Mouse (Mus musculus) MN1 (cell line): ENCODE results near the gene Hc.

Experiments used
- DNase-seq: peaks from one replicate; pipeline ENCODE4 v3.0.0-alpha.2; 2016; ENCODE audit warnings: low spot score

The Hc gene

DNA sequence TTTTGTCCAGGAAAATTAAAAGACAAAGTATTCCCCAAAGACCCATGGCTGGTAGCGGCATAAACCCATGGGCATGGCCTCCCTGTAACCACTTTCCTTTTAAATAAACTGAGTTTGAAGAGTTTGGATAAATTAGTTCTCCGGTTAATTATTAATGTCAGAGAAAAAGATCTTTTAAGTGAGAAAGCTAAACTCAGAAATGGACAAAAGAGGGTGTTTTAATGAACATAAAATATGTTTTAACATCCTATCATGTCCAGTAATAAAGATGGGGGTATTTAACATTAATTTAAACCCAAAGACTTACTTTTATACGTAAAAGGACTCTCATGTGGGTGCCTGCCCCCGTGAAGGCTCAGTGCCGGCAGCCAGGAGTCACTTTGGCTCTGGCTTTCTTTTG, at the start of gene Hc:
Hc (minus strand) TSS at position 101 of the 400 bp plus-strand sequence.
- no peak for DNase-seq

DNA sequence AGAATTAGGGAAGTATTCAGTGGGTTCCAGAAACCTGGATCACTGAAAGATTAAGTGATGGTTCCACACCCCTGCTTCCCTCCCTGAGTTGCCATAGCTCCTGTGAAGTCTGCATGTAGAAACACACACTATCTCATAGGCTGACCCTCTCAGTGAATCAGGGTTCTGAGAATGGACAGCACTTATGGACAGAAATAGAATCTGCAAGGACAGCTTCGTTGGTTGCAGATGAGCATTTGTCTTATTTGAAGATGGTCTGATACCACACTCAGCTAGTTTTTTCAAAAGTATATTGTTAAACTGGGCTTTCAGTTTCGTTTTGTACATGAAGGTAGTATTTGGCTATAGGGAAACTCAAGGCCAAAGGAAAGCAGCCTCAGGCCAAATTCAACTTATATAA, 49.3 kb upstream of the Hc start:
- DNase-seq = no peak

DNA sequence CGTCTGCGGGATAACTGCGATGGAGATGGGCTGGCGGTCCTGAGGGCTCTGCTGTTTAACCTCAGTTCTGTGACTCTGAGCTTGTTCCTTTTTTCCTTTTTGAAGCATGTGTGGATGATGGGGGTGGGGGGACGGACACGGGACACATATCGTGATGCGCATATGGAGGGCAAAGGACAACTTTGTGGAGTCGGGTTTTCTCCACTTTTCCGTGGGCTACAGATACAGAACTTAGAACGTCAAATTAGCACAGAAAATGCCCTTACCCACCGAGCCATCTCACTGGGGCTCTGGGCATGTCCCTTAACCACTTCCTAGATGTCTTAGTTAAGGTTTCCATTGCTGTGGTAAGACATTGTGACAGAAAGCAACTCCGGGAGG, 48.7 kb upstream of the Hc start:
- DNase-seq = no peak

DNA sequence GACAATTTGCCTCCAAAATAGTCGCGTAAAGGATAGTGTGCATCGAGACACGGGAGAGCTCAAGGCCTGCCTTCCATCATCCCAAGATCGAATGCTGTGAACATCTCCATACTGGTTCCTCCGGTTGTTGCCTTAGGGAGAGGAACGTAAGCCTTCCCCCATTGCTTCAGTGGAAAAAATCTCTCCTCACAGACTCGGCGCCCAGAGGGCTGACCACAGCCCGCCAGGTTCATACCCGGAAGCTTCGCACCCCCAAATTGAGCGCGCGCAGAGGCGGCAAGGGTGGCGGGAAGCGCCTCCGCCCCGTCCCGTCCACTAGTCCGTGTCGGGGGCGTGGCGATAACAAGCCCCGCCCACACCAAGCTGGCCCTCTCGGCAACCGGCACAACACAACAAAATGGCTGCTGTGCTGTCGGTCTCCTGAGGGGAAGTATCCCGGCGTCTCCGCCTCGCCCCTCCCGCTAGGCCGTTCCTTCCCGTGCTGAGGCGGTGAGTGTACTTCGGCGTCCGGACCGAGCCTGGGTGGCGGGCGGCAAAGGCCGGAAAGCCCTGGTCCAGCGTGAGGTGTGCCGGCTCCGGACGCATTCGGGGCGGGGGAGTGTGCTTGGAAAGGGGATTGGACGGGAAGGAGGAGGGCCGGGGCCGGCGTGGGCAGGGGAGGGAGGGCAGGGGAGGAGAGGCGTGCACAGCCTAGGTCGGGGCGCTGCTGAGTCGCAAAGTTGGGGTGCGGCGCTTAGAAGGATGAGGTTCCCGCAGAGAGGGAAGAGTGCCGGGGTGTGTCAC, 48.1 kb upstream of the Hc start, which contains the start of gene Cntrl:
Cntrl (plus strand) TSS at position 352 of the 783 bp plus-strand sequence.
- DNase-seq = peak; percentile 95

DNA sequence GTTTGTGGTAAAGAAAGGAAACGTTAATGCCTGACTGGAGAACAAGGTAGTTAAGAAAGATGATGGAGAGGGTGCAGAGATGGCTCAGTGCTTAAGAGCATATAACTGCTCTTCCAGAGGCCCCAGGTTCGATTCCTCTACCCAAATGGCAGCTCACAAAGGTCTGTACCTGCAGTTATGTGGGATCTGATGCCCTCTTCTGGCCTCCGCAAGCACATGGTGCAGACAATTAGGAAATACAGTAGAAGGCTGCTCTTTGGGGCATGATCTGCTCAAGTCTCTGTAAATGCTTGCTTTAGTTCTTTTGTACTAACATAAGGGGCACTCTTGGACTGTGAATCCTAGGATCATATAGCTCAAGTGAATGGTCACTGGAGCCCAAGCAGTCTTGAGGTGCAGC, 47.5 kb upstream of the Hc start:
- DNase-seq = peak; percentile 69

DNA sequence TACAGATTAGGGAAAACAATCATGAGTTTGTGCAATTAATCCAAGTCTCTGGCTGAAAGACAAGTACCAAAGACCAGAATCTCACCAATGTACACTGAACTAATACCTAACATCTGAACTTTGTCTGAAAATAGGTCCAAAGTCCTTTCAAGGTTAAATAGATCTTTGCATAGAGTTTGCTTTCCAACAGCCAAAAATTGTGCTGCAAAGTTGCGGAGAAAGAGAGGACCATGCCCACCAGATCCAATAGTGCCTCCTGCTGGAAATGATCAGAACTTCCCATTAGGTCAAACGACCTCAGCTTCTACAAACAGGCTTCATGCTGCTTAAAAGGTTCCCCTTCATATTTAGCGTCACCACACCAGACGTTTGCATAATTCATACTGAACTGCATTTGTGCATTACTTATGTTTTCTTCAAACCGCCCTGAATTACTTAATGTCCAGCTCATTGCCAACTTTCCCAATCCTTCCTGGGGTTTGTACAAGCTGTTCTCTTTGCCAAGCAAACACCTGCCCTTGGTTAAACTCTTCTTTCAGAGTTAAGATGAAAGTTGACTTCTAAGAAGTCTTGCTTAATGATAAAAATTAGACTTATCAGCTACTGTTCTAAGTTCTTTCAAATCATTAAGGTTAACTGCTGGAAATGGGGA, 46.9 kb upstream of the Hc start:
- DNase-seq = no peak

DNA sequence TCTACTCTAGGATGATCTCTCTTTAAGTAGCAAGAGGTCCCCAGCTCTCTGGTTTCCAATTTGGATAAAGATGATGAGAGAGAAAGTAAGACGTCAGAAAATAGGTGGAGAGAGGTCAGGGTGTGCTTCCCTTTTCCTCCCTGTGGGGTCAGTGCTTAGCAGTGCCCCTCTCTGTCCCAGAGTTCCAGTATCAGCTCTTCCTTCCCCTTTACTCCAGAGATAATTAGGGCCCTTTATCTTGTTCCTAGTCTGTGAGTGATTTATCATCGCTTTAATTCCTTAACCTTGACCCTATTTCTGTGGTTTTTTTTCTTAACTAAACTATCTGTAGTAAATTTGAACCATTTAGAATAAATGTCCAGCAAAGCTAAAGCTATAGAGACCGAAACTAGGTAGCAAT, 43.6 kb upstream of the Hc start:
- DNase-seq = no peak

DNA sequence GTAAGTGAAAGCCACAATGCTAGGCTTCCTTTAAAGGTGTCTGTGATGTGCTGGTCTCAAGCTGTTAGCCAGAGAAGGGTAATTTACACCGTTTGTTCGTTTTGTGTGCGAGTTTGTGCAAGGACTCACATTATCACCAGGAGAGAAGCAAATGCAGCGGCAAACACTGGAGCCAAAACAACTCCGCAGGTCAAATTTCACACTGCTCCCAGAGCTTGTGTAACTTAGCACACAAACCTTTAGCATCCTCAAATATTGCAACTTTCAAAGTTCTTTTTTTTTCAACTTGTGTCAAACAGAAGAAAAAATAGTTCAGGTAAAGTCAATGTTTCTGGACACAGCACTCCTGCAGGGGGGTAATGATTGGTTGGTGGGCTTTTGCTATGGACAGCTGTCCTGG, 42.3 kb upstream of the Hc start:
- no peak for DNase-seq

DNA sequence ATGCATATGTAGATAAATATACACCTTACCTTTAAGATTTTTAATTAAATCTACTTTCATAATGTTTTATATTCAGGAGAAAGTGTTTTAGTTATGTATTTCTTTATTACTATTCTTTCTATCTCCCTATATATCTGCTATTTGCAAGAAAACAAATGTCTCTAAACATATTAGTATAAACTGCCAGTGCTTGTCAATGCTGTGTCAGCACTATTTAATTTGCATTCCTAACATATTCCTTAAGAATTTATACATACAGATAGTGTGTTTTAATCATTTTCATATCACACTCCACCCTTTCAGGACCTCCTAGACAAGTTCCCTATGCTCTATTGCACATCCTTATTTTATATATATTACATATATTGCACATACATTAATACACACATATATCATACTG, 41.5 kb upstream of the Hc start:
- DNase-seq = no peak

DNA sequence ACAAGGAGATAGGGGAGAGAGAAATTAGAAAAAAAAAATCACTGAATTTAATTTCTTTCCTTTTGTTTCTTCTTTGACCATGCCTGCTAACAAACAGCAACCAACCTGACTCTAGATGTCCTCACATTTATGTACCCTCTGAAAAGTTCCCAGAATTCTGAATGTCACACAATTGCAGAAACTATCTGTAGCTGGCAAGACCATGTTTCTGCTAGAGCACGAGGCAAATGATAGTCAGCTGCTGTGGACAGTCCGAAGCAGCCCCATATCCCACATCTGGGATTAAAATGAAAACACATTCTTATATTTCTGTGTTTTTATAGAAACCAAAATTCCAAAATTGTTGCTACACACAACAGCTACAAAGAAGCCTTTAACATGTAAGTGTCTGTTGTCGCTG, 40.2 kb upstream of the Hc start, which contains the start of gene AI182371:
AI182371 (minus strand) TSS at position 101 of the 400 bp plus-strand sequence.
- no peak for DNase-seq

DNA sequence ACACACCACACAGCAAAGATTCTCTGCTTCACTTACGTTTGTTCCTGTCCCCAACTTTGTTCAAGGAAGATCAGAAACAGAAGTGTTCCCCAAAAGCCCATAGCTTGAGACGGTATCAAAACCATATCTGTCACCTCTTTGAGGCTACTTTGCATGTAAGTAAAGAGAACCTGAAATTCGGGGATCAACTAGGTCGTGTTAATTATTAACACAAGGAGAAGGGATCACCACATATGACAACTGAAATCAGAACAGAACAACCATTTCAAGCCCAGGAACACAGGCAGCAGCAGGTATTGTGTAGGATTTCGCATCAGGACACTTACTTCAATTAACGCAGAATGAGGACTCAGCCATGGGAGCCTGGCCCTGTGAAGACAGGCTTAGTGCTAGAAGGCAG, 39.3 kb upstream of the Hc start:
- DNase-seq = no peak

DNA sequence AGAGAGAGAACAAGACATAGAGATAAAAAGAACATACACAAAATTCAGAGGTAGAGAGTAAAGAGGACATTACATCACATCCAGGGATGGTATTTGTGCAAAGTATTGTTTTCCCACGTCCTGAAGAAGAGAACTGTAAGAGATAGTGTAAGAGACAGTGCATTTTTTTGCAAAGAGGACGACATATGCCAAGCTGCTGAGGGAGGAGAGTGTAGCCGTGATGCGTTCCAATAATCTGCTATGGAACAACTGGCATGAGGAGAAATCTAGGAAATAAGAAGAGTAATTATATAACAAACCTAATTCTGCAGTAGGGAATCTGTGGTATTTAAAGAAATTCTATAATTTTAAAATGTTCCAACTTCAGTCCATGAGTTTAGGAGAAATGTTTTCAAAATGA, 26.2 kb upstream of the Hc start:
- no peak for DNase-seq

DNA sequence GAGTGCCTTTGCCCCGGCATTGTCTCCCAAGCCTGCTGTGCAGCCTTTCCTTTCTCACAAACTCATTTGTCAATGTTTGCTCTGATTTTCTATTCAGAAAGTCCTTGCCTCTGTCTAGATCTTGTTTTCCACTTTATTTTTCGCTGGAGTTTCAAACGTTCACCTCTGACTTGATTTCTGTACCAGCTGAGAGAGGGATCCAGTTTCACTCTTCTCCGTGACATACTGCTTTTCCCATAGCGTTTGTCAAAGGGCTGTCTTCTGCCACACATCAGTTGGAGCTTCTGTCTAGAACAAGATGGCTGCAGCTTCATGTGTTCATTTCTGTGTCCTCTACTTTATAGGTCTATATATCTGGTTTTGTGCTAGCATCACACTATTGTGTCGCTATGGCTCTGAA, 17.9 kb upstream of the Hc start:
- DNase-seq = no peak

DNA sequence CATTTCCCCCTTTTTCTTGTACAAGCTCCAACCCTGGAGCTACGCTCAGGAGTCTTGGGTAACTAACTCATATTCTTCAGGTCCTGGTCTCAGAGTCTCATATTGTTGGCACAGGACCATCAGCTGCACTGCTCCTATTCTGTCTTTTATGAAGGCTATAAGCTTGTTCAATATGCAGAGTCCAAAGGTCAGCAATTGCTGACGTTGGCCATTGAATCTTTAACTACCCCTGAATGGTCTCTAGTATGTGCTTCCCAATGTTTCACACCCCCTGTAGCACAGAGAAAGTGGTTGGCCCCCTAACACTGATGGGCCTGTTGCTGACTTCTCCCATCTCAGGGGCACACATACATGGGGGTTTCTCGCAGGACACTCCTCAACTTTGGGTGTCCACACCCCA, 13.1 kb upstream of the Hc start:
- DNase-seq = no peak

DNA sequence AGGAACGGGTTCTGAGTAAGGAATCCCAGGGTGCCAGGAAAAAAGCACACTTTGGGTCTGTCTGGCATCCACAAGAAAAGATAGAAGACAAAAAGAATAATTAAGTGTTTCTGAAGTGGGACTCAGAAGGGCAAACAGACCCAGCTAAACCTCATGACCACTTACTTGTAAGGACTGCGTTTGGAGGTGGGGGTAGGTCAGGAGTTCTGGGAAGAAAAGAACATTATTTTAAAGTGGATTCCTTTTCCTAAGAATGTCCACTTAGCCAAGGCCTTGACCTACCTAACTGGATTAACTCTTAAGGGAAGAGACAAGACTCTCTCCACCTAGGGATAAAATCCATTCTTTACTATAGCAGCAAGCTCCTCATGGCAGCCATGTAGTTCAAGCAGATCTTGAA, 11.3 kb upstream of the Hc start:
- no peak for DNase-seq

DNA sequence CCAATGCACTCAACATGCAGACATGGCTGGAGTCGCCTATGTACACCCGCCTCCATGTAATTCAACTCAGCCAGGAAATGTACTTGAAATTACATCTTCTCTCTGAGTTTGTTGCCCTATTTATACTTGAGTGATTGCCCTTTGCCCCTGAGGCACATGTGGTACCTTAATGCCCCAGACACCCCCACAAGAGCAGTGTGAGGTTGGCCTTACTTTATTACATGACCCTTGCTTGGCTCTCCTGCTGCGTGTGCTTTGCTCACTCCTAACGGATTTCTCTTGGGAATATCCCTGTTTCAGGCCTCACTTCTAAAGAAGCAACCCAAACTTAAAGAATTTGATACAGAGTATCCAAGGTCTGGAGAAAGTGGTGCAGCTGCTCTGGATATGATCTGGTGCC, 9.0 kb upstream of the Hc start:
- DNase-seq = no peak

DNA sequence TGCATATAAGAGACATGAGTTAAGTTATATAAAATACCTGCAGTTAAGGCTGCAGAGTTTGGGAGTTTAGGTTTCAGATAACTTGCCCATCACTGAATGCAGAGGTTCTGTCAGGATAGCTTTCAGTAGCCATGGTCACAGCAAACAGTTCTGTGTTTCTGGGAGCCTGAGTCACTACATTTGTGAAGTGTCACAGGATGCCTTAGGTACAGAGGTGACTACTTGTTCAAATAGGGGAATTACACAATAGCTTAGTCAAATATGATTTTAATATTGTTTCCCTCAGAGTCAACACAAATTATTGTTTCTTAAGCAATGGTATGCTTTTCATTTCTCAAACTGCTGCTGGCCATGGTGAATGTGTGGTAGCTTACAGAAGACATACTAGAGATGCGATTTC, 7.9 kb upstream of the Hc start:
- DNase-seq = no peak

DNA sequence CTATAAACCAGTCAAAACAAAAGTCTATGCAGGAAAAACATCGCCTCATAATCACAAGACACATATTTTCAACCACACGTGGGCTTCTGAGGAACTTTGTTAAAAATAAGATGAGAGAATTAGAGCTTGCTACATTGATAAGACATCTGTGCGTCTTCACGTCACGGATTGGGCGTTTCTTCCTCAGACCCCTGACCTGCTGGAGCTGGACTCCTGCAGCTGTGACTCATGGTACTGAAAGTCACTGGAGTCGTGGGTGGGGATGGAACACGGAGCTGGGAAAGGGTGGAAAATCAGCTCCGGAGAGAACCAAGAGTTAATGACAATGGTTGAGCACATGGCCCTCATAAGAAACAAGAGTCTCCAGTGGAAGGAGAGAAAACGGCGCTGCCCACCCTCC, 5.9 kb upstream of the Hc start:
- no peak for DNase-seq

DNA sequence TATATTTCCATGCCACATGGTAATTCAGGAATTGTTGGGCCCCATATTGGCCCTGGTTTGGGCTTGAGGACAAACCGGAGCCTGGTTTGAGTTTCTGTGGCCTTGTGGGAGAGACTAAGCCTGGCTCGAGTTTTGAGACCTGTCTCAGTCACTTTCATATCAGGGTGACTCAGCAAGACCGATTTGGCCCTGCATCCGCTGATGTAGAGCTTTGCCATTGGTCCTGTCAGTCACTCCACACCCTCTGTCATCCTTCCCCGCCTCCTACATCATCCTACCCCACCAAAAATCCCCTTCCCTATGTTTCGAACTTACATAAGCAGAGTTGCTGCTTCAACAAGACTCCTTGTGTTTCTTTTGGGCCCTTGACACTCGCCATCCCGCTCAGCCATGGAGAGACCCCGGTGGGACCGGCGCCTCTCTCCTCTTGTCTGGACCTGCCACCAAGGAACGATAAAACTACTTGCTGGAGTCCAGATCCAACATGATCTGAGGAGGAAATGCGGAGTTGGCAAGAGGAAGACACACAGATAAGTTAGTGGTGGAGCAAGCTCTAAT, 5.4 kb upstream of the Hc start:
- no peak for DNase-seq

DNA sequence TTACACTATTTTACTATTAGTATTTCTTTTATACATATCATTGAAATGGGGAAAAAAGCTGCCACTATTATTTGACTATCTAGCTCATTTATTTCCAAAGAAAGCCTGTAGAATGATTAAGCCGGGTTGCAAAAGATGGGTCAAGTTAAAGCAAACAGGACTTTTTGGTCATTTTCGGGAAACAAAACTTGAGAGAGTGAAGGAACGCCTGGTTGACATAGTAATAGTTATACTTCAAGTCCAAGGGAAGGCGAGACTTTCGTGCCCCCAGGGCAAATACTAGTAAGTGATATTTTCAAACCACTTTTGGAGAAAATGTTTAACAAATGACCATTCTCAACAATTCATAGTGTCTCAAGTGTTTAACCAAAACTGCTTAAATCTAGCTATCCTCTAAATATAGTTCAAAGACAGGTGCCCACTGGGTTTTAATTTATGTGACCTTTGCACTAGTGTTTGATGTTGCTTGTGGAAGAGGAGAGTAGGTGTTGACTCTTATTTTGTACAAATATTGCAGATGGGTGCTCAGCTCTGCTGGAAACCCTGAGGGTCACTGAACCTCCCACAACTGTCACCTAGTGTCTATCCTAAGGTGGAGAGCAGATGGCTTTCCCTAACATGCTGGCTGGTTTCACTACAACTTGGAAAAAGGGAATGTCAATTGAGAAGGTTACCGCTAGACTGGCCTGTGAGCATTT, 2.2 kb upstream of the Hc start:
- no peak for DNase-seq

DNA sequence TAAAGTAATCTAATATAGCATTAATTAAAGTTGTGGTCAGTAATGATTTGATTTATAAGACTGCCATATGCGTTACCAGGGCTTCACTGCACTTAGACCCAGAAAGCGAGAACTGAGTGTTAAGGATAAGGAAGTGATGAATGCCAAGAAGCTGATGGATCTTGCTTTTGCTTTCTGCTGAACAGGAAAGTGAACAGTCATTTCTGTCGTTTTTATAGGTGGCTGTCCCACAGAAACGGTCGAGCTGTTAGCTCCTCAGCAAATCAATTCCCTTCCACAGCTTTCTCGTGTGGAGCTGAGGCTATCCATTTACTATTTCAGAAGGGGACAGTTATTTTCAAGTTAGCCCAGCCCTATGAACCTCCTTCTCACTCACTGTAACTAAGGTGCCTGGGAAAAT, 341 bp downstream of the Hc start:
- DNase-seq = no peak

DNA sequence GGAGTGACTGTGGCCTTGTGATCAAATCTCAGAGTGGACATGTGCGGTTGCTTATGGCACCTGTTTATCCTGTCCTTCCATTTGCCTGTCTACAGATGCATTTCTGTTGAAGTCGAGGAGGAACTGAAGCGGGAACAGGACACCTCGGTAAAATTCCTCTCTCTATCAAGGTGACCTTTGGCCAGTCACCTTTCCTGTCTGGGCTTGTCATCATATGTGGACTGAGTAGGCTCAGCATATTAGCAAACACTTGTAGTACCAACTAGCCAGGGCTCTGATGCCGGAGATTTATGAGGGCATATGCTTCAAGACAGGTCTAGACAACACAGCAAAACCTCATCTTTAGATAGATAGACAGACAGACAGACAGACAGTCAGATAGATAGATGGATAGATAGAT, 982 bp downstream of the Hc start:
- no peak for DNase-seq

DNA sequence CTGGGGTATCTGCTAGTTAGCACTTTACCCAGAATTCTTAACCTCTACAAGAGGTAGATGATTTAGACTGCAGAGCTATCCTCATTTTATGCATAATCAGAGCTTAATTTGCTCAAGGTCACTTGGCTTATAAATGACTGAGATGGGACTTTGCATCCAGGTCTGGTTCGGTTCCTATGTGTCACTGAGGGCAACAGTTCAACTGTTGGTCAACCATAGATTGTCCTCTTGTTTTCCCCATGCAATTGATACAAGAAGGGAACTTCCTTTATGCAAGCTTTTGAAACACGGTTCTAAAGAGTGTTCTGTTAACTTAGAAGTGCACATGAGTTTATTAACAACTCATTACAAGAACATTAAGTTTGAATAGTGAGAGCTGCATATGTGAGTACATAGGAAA, 2.9 kb downstream of the Hc start:
- no peak for DNase-seq
